Mouse (Mus musculus) liver, embryonic 13.5 days (tissue): ENCODE results near the gene L3hypdh. TPM values are rescaled to one million over a fixed set of nuclear protein-coding genes. Genes with fewer than 3 reads are reported as not detected.

Experiments
- ATAC-seq: fragments of 200-750 bp; cut with Nextera tagmentation; 2 replicates; pipeline ENCODE4 v1.8.0; 2017; ENCODE audit warnings: low read depth, mild to moderate bottlenecking, moderate number of reproducible peaks, moderate library complexity
- DNase-seq: peaks from one replicate; pipeline ENCODE4 v3.0.0; 2022
- H3K27ac ChIP-seq: fragments of 300-500 bp; sonication (generic); 2 replicates; pipeline ENCODE4 v1.5.1; 2015; ENCODE audit warnings: moderate library complexity, mild to moderate bottlenecking, inconsistent platforms
- H3K27me3 ChIP-seq: fragments of 300-500 bp; sonication (generic); 2 replicates; pipeline ENCODE4 v1.6.1; 2015; ENCODE audit warnings: mild to moderate bottlenecking, inconsistent platforms
- H3K36me3 ChIP-seq: fragments of 300-500 bp; sonication (generic); 2 replicates; pipeline ENCODE4 v1.6.1; 2015; ENCODE audit warnings: mild to moderate bottlenecking, inconsistent platforms
- H3K4me1 ChIP-seq: fragments of 300-500 bp; sonication (generic); replicated peaks from 2 replicates; pipeline ENCODE4 v1.6.1; 2015; ENCODE audit warnings: inconsistent platforms
- H3K4me2 ChIP-seq: fragments of 300-500 bp; sonication (generic); 2 replicates; pipeline ENCODE4 v1.6.1; 2015; ENCODE audit warnings: inconsistent platforms, mild to moderate bottlenecking, moderate library complexity
- H3K4me3 ChIP-seq: fragments of 300-500 bp; sonication (generic); replicated peaks from 2 replicates; pipeline ENCODE4 v1.5.1; 2015; ENCODE audit warnings: mild to moderate bottlenecking, inconsistent platforms
- H3K9ac ChIP-seq: fragments of 300-500 bp; sonication (generic); 2 replicates; pipeline ENCODE4 v1.6.1; 2015; ENCODE audit warnings: mild to moderate bottlenecking, inconsistent platforms
- H3K9me3 ChIP-seq: fragments of 300-500 bp; sonication (generic); replicated peaks from 2 replicates; pipeline ENCODE4 v1.6.1; 2016; ENCODE audit warnings: inconsistent platforms
- WGBS: fragments of 180-500 bp; shearing (Covaris S2); methylation state at CpG from one replicate; pipeline ENCODE4 v1.1.7; 2015; ENCODE audit not compliant: insufficient replicate concordance; 5-methylcytosine and 5-hydroxymethylcytosine counted together
- polyA plus RNA-seq: library from polyadenylated mRNA; unstranded; fragments of >200 nt; fragmentation: Nextera tagmentation; extraction: Ambion mirVana; gene quantifications from 2 replicates; pipeline ENCODE4 v1.2.1, GENCODE M21; 2015

L3hypdh gene
- 5.6 and 7.1 TPM in 2 replicates for polyA plus RNA-seq

DNA sequence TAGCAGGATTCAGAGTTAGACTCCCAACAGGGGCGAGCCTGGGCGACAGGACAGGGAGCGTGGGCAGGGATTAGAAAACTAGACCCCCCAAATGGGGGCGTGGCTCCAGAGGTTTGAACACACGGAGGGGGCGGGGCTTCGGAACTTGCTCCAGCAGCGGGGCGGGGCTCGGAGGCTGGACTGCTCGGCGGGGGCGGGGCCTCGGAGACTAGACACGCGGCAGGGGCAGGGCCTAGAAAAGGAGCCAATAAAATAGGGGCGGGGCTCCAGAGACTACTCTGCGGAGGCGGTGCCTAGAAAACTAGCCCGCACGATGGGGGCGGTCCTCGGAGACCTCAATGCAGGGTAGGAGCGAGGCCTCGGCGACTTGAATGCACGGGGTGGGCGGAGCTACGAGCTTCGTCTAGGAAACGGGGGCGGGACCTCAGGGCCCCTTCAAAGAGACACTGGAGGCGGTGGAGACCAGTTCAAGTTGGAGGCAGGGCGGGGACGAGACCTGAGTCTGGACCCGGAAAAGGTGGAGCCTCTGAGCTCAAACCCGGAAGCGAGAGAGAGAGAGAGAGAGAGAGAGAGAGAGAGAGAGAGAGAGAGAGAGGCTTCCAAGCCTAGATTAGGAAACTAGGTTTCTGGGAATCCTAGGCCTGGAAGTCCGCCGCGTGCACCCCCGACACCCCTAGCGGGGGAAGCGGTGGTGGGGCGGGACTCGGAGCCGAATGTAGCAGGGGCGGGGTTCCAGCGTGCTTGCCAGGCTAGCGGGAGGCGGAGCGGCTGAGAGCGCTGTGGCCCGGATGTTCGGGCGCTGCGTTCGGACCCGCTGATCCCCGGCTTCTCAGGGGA lies at the start of gene L3hypdh, which contains the start of gene Jkamp:
Gene L3hypdh (minus strand): TSS at position 111 of the 837 bp plus-strand sequence.
Gene Jkamp (plus strand): TSS at position 261 of the 837 bp plus-strand sequence.
- peak within 1 kb of the TSS; percentile 72 for H3K4me3 ChIP-seq
- peak; percentile 98 for DNase-seq
- peak within 1 kb of the TSS; percentile 77 for H3K9ac ChIP-seq
- H3K36me3 ChIP-seq, result 0 out of 2 replicates have a peak, but pooled peaks cover 3% of the 10 kb centered on the region
- H3K9me3 ChIP-seq, result no peaks in the 10 kb centered on the region
- H3K27ac ChIP-seq, result peak within 1 kb of the TSS; percentile 81
- under 1% methylated on average over 60 of the region's 60 CpGs for WGBS
- H3K4me1 ChIP-seq, result peaks cover 42% of the 10 kb centered on the region
- peaks cover 22% of the 10 kb centered on the region for H3K27me3 ChIP-seq
- peak; percentile 89 for ATAC-seq
- peak within 1 kb of the TSS; percentile 83 for H3K4me2 ChIP-seq

DNA sequence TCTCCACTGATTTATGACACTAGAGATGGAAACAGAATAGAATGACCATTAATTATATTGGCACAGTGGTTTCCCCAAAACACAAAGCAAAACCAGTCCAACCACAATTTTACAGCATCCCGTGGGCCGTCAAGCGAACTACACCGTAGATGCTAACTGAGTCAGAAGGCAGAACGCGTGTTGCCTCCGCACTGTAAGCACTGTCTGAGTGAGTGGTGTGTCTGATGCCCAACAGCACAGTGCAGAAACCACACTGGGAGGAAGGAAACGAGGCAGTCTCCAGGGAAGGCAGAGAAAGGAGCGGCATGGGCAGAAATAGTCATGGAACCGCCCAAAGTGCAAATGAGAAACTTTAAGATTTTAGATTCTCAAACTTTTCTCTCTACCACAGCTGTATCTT lies 44.0 kb upstream of the L3hypdh start:
- WGBS, result 73% methylated on average over 10 of the region's 10 CpGs
- Histone ChIP-seq H3K9ac (no peak overlapping the region), H3K4me3 (no peak overlapping the region), H3K4me2 (no peak overlapping the region), H3K36me3 (no peaks in the 10 kb centered on the region), H3K9me3 (no peaks in the 10 kb centered on the region), H3K4me1 (no peaks in the 10 kb centered on the region), H3K27ac (no peak overlapping the region), H3K27me3 (no peaks in the 10 kb centered on the region)
- ATAC-seq (no peak), DNase-seq (no peak)

- Histone ChIP-seq H3K9me3 (no peaks in the 10 kb centered on the region), H3K4me3 (no peak overlapping the region), H3K4me2 (no peak overlapping the region), H3K36me3 (no peaks in the 10 kb centered on the region), H3K4me1 (no peaks in the 10 kb centered on the region), H3K9ac (no peak overlapping the region), H3K27me3 (no peaks in the 10 kb centered on the region), H3K27ac (no peak overlapping the region)
- WGBS, result 67% methylated on average over 22 of the region's 23 CpGs
- ATAC-seq (no peak), DNase-seq (no peak)
Measured at GRCm38 (mm10) chr12:72115686-72116345, 30.6 kb upstream of the L3hypdh start.

- Histone ChIP-seq H3K4me3 (no peak overlapping the region), H3K27ac (no peak overlapping the region), H3K4me2 (no peak overlapping the region), H3K36me3 (no peaks in the 10 kb centered on the region), H3K27me3 (no peaks in the 10 kb centered on the region), H3K9me3 (no peaks in the 10 kb centered on the region), H3K4me1 (no peaks in the 10 kb centered on the region), H3K9ac (no peak overlapping the region)
- DNase-seq (no peak), ATAC-seq (no peak)
- 66% methylated on average over 6 of the region's 6 CpGs for WGBS
Measured at GRCm38 (mm10) chr12:72115126-72115525, 29.9 kb upstream of the L3hypdh start.

- H3K4me1 ChIP-seq, result no peaks in the 10 kb centered on the region
- H3K9me3 ChIP-seq, result no peaks in the 10 kb centered on the region
- H3K27ac ChIP-seq, result no peak overlapping the region
- ATAC-seq (no peak), DNase-seq (peak; percentile 9)
- no peaks in the 10 kb centered on the region for H3K27me3 ChIP-seq
- no peak overlapping the region for H3K9ac ChIP-seq
- H3K4me2 ChIP-seq, result no peak overlapping the region
- WGBS, result 26% methylated on average over 14 of the region's 14 CpGs
- H3K36me3 ChIP-seq, result peaks cover 5% of the 10 kb centered on the region; the same call in 1 of the 2 replicates
- no peak overlapping the region for H3K4me3 ChIP-seq
Measured at GRCm38 (mm10) chr12:72104525-72105281, 19.5 kb upstream of the L3hypdh start.

DNA sequence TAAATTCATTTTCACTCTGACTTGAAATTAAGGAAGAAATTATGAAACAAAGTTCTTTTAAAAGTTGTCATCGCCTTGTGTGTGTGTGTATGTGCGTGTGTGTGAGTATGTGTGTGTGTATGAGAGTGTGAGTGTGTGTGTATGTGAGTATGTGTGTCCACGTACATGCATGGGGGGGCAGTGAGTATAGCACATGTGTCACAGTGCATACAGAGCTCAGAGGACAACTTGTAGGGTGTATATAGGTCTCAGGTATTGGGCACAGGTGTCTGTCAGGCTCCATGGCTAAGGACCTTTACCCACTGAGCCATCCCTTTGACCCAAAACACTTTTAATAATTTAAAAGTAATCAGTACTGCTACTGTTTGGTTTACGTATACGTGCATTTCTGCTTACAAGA lies 18.8 kb upstream of the L3hypdh start:
- no peak overlapping the region for H3K27ac ChIP-seq
- no peak overlapping the region for H3K9ac ChIP-seq
- peaks cover 5% of the 10 kb centered on the region; the same call in 1 of the 2 replicates for H3K36me3 ChIP-seq
- H3K9me3 ChIP-seq, result no peaks in the 10 kb centered on the region
- H3K4me1 ChIP-seq, result no peaks in the 10 kb centered on the region
- 70% methylated on average over 5 of the region's 5 CpGs for WGBS
- ATAC-seq (no peak), DNase-seq (no peak)
- no peak overlapping the region for H3K4me2 ChIP-seq
- H3K27me3 ChIP-seq, result no peaks in the 10 kb centered on the region
- H3K4me3 ChIP-seq, result no peak overlapping the region

GRCm38 (mm10) chr12:72102776-72103175 lies 17.5 kb upstream of the L3hypdh start:
- WGBS, result 67% methylated on average over 6 of the region's 6 CpGs
- Histone ChIP-seq H3K27me3 (no peaks in the 10 kb centered on the region), H3K9me3 (no peaks in the 10 kb centered on the region), H3K36me3 (peaks cover 7% of the 10 kb centered on the region; the same call in 1 of the 2 replicates), H3K4me1 (no peaks in the 10 kb centered on the region), H3K4me3 (no peak overlapping the region), H3K4me2 (no peak overlapping the region), H3K27ac (no peak overlapping the region), H3K9ac (no peak overlapping the region)
- DNase-seq (no peak), ATAC-seq (no peak)

DNA sequence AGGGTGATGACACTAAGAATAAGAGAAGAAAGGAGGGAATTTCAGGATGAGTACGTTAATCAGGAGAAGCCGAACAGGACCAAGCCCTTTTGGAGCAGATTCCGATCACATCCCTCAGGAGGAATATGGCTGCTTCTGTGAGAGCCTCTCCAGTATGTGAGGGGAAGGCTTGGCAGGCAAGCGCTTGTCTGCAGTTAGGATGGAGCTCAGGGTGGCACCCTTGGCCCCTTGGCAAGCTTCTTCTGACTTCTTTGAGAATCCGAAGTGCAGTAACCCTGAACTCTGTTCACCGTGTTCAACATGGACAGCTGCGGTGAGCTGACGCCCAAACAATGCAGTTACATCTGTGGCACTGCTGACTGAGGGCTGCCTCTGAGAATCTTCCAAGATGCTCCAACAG lies 11.7 kb upstream of the L3hypdh start:
- H3K36me3 ChIP-seq, result peaks cover 51% of the 10 kb centered on the region
- WGBS, result 87% methylated on average over 8 of the region's 8 CpGs

DNA sequence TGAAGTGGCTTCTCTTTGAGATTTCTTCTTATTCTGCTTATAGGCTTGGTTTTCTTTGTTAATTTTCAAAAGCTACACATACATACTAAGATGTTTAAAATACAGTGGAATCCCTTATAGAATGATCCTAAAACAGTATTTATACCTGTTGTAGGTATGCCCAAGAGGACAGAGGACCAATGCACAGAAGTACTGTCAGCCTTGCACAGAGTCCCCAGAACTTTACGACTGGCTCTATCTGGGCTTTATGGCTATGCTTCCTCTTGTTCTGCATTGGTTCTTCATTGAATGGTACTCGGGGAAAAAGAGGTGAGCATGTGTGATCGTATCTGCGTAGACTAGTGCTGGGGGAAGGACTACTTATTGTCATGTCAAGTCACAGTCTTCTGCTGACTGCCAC lies 4.6 kb upstream of the L3hypdh start:
- ATAC-seq (no peak), DNase-seq (no peak)
- Histone ChIP-seq H3K9ac (no peak overlapping the region), H3K27ac (no peak overlapping the region), H3K4me2 (no peak overlapping the region), H3K27me3 (peaks cover 3% of the 10 kb centered on the region), H3K4me3 (no peak overlapping the region), H3K4me1 (peaks cover 25% of the 10 kb centered on the region), H3K9me3 (no peaks in the 10 kb centered on the region), H3K36me3 (peaks cover 31% of the 10 kb centered on the region)
- 83% methylated on average over 4 of the region's 4 CpGs for WGBS

More for the DNA sequence above, 11.7 kb upstream of the L3hypdh start:
- Histone ChIP-seq H3K27me3 (no peaks in the 10 kb centered on the region), H3K4me3 (no peak overlapping the region), H3K4me2 (no peak overlapping the region), H3K27ac (no peak overlapping the region), H3K4me1 (no peaks in the 10 kb centered on the region), H3K9me3 (no peaks in the 10 kb centered on the region), H3K9ac (no peak overlapping the region)
- ATAC-seq (no peak), DNase-seq (no peak)

GRCm38 (mm10) chr12:72086166-72086825 lies 1.1 kb upstream of the L3hypdh start:
- peaks cover 22% of the 10 kb centered on the region for H3K27me3 ChIP-seq
- peak overlapping the region; percentile 81 for H3K27ac ChIP-seq
- 0 out of 2 replicates have a peak, but pooled peaks cover 4% of the 10 kb centered on the region for H3K36me3 ChIP-seq
- peaks cover 42% of the 10 kb centered on the region for H3K4me1 ChIP-seq
- H3K9ac ChIP-seq, result peak overlapping the region; percentile 77
- peak overlapping the region; percentile 72 for H3K4me3 ChIP-seq
- peak overlapping the region; percentile 83 for H3K4me2 ChIP-seq
- H3K9me3 ChIP-seq, result no peaks in the 10 kb centered on the region
- ATAC-seq (peak; percentile 27), DNase-seq (no peak)
- WGBS, result 2% methylated on average over 18 of the region's 18 CpGs
